Mouse (Mus musculus): ENCODE data around the gene Actr5.

- TF ChIP-seq POLR2A (IDR thresholded peaks at IDR 0.05; ENCODE audit: insufficient read depth, low read depth, low read length) (no peak), CTCF (IDR thresholded peaks at IDR 0.05; ENCODE audit: insufficient read depth, low read depth, low read length) (no peak)
Measured at GRCm38 (mm10) chr2:158591286-158591685, 33.4 kb upstream of the Actr5 start.

Data from olfactory bulb, adult 2 months (tissue).